Mouse (Mus musculus) megakaryocyte, embryonic 14.5 days (primary cell): ENCODE measurements around the gene Dhfr. TPM values are rescaled to one million over a fixed set of nuclear protein-coding genes. Genes with fewer than 3 reads are reported as not detected.
A peak's percentile ranks its signal among the peaks of the same experiment; 100 is the strongest.

Experiments used
- H3K27me3 ChIP-seq: replicated peaks from 2 replicates; pipeline ENCODE3; 2012; ENCODE audit warnings: inconsistent platforms
- H3K36me3 ChIP-seq: replicated peaks from 2 replicates; pipeline ENCODE3; 2012; ENCODE audit warnings: low read length, inconsistent platforms, mixed read lengths
- H3K4me1 ChIP-seq: 2 replicates; pipeline ENCODE4 v1.6.1; 2012; ENCODE audit warnings: inconsistent platforms
- H3K4me3 ChIP-seq: replicated peaks from 2 replicates; pipeline ENCODE3; 2012; ENCODE audit warnings: moderate library complexity, mild to moderate bottlenecking, inconsistent platforms
- H3K9me3 ChIP-seq: 2 replicates; pipeline ENCODE4 v1.6.1; 2012; ENCODE audit warnings: inconsistent platforms
- FLI1 ChIP-seq: IDR thresholded peaks from 2 replicates; pipeline ENCODE4 v1.6.1; 2012; ENCODE audit warnings: low read length, inconsistent platforms, mixed read lengths
- GATA1 ChIP-seq: IDR thresholded peaks from 3 replicates; pipeline ENCODE4 v1.6.1; 2012; ENCODE audit warnings: mixed read lengths, low read length, inconsistent platforms, borderline replicate concordance
- polyA plus RNA-seq: library from polyadenylated mRNA; stranded (reverse); fragments of >175 nt; gene quantifications from 2 replicates; pipeline ENCODE4 v1.2.3, GENCODE M21; 2012; ENCODE audit warnings: low replicate concordance; ENCODE audit not compliant: insufficient read depth

The Dhfr gene
- polyA plus RNA-seq, 1 experiment = 0.34 TPM

DNA sequence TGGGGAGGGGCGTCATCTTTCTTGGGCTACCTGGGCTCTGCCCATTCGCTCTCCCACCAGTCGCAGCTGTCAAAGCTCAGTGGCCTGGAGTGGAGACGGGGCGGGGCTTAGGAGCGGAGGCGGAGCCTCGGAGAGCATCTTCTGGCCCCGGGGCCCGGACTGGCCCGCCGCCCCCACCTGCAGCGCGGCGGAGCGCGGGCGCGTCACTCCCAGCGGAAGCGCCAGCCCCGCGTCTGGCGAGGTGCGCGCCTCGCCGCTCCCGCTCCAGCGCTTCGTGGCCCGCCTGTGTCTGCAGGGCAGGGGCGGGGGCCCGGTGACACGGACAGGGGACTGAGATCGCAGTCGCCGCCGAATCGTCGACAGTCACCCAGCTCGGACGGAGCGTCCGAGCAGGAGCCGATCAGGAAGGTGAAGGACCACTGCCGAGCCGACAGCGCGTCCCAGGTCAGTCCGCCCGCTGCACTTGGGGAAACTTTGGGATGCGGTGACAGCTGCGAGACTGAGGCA is 71.3 kb downstream of the Dhfr start, which contains the start of gene Ankrd34b:
Ankrd34b (plus strand) TSS at position 139 of the 507 bp plus-strand sequence.
- no peaks in the 10 kb centered on the region for H3K9me3 ChIP-seq
- no peaks in the 10 kb centered on the region for H3K36me3 ChIP-seq
- TF ChIP-seq GATA1 (no peak), FLI1 (no peak)
- H3K27me3 ChIP-seq = peaks cover 82% of the 10 kb centered on the region
- peaks cover 17% of the 10 kb centered on the region for H3K4me1 ChIP-seq
- H3K4me3 ChIP-seq = peak within 1 kb of the TSS; percentile 89

DNA sequence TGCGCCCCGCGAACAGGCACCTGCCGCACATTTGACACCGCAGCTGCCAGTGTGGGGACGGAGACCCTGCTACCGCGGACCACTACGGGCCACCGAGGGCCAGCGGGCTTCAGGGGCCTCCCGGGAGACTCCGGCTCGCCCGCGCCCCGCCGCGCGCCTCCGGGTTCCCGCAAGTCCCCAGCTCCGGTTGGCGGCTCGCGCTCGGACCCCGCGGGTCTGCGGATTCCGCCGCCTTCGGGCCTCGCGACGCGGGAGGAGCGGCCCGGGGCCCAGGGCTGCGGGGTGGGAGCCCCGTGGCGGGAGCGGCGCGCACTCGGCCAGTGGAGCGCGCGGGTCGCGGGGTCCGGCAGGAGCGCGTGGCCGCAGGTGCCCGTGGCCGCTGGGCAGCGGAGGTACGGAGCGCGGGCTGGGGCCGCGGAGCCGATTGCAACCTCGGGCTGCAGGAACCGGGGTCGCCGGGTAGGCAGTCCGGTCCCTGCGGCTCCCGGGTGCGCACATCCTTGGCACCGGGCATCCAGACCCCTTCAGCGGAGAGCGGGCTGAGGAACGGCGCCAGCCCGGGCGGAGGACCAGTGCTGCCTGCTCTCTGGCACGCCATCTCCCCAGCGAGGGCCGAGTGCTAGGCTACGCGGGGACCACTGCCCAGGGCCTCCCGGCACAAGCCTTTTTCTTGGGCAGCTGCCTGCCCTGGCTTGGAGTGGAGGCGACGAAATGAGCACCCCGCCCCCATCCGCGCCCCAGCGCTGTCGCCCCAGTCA is 71.9 kb downstream of the Dhfr start:
- peak overlapping the region; percentile 89 for H3K4me3 ChIP-seq
- no peaks in the 10 kb centered on the region for H3K36me3 ChIP-seq
- H3K27me3 ChIP-seq = peaks cover 86% of the 10 kb centered on the region
- H3K4me1 ChIP-seq = peaks cover 17% of the 10 kb centered on the region
- H3K9me3 ChIP-seq = no peaks in the 10 kb centered on the region
- TF ChIP-seq FLI1 = no peak
- TF ChIP-seq GATA1 = no peak

DNA sequence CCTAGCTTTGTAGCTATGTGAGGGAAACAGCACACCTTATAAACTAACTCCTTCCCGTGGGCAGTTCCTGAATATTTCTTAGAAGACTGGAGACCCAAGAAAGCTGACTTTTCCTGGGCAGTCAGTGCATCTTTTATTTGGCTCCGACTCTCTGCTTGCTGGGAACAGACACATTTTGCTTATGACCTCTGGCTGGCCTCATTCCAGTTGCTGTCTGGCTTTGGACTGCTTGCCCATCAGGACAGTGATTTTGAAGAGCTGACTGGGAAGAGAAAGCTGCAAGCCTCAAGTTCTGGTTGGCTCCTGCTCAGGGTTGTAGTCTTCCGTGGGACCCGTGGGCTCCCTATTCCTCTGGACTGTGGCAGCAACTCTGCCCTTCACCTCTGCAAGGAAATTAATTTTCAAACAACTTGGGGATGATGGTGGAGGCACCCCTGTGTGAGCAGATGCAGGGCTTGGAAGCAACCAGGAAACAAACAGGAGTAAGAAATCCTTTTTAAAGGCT is 72.9 kb downstream of the Dhfr start:
- no peaks in the 10 kb centered on the region for H3K36me3 ChIP-seq
- no peaks in the 10 kb centered on the region for H3K9me3 ChIP-seq
- H3K27me3 ChIP-seq = peaks cover 83% of the 10 kb centered on the region
- H3K4me3 ChIP-seq = no peak overlapping the region
- TF ChIP-seq GATA1 = no peak
- no peak for TF ChIP-seq FLI1
- peaks cover 17% of the 10 kb centered on the region for H3K4me1 ChIP-seq

Other genes with a start within 250 kb of the Dhfr start
- gene Rasgrf2, start 223.1 kb upstream of the Dhfr start, polyA plus RNA-seq = 0.70 TPM in 1 of 2 replicates, not detected in the other
- gene Gm20379, start 48.7 kb upstream of the Dhfr start, polyA plus RNA-seq = not detected in 2 replicates
- 1.2 TPM in 1 of 2 replicates, not detected in the other for gene Msh3, start 277 bp downstream of the Dhfr start, polyA plus RNA-seq
- not detected in 2 replicates for gene Ankrd34b, start 71.2 kb downstream of the Dhfr start, polyA plus RNA-seq
- gene Fam151b, start 129.3 kb downstream of the Dhfr start, polyA plus RNA-seq = not detected in 2 replicates
- 0.04 TPM in 1 of 2 replicates, not detected in the other for gene Zfyve16, start 176.1 kb downstream of the Dhfr start, polyA plus RNA-seq
- gene Spz1, start 221.4 kb downstream of the Dhfr start, polyA plus RNA-seq = not detected in 2 replicates